29 mouse cellular contexts compared by ENCODE assay signal in the genomic region with DNA sequence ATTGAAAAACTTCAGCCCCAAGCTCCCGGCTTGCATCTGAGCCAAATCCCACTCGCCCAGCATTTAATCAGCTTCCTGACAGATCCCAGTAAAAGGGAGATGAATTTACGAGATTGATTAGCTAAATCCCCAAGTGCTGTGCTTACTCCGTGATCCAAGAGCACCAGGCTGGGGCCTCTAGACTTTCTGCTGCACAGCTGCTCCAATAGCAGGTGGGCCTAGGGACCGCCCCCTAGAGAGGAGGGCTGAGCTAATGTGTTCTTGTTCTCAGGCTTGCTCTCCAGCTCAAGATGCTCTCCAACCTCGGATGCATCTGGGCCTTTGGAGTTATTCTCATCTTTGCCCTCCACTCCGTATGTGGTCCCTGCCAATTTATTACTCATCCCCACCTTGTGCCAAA. TPM values are rescaled to one million over a fixed set of nuclear protein-coding genes. Genes with fewer than 3 reads are reported as not detected.
A peak's percentile ranks its signal among the peaks of the same experiment; 100 is the strongest.
DNase-seq lines count a peak whose midpoint lies in the region; ATAC-seq lines count a peak whose summit lies in the region.
"Had no signal": no experiment of that assay in that cellular context is flagged by ENCODE, and none has a peak within 500 bp of the region (broad histone marks: within the 10 kb centered on the region; RNA-seq: fewer than 3 reads in every experiment).

No protein-coding gene starts in this region.

- H3K27ac ChIP-seq in forebrain, embryonic 13.5 days, result no peak overlapping the region
- no peak overlapping the region for H3K27ac ChIP-seq in forebrain, embryonic 11.5 days (ENCODE audit: low read depth, low read length)
- H3K27ac ChIP-seq in forebrain, embryonic 16.5 days (ENCODE audit: low read length), result no peak overlapping the region
- no peak overlapping the region for H3K27ac ChIP-seq in neural tube, embryonic 15.5 days (replicated peaks)
- H3K27ac ChIP-seq in limb, embryonic 10.5 days, result no peak overlapping the region
- H3K27ac ChIP-seq: heart, embryonic 13.5 days; intestine, embryonic 15.5 days; limb, embryonic 15.5 days; midbrain, embryonic 12.5 days had no signal

- WGBS in forebrain, embryonic 13.5 days, result 65% methylated on average over 7 of the region's 7 CpGs
- WGBS in forebrain, embryonic 11.5 days, result 68% methylated on average over 7 of the region's 7 CpGs
- 48% methylated on average over 7 of the region's 7 CpGs for WGBS in forebrain, embryonic 16.5 days
- 49% methylated on average over 7 of the region's 7 CpGs for WGBS in neural tube, embryonic 15.5 days
- WGBS in limb, embryonic 10.5 days, result 66% methylated on average over 7 of the region's 7 CpGs

- DNase-seq in forebrain, embryonic 11.5 days (ENCODE audit: low spot score), result no peak
- DNase-seq in layer of hippocampus, adult 11-12 months (ENCODE audit: low spot score), result peak; percentile 3
- DNase-seq in layer of hippocampus, postnatal 25 days (ENCODE audit: extremely low spot score in 1 of 2, low spot score in 1 of 2), result no peak
- DNase-seq in limb, embryonic 10.5 days (ENCODE audit: low spot score), result no peak
- no peak for DNase-seq in heart, postnatal 10 days
- DNase-seq: adrenal gland, postnatal 10 days; cerebellum, adult 11 months; cerebellum, postnatal 14 days; gastrocnemius, postnatal 10 days; heart, adult 11 months; heart, postnatal 36 days; kidney, adult 9 months; kidney, postnatal 36 days; lung, postnatal 10 days; right cerebral cortex, postnatal 14 days; spleen, adult 18-20 months; thymus, adult 18-20 months had no signal

- H3K4me3 ChIP-seq in forebrain, embryonic 13.5 days, result no peak overlapping the region
- no peak overlapping the region for H3K4me3 ChIP-seq in forebrain, embryonic 11.5 days (ENCODE audit: low read depth, low read length)
- no peak overlapping the region for H3K4me3 ChIP-seq in forebrain, embryonic 16.5 days (replicated peaks; ENCODE audit: low read length)
- H3K4me3 ChIP-seq in neural tube, embryonic 15.5 days (replicated peaks), result no peak overlapping the region
- H3K4me3 ChIP-seq in limb, embryonic 10.5 days, result no peak overlapping the region
- H3K4me3 ChIP-seq: heart, embryonic 13.5 days; intestine, embryonic 15.5 days; limb, embryonic 15.5 days; midbrain, embryonic 12.5 days; myocyte had no signal

- no peaks in the 10 kb centered on the region for H3K4me1 ChIP-seq in forebrain, embryonic 13.5 days
- no peaks in the 10 kb centered on the region for H3K4me1 ChIP-seq in forebrain, embryonic 11.5 days (replicated peaks; ENCODE audit: control insufficient read depth, insufficient read depth, low read length)
- no peaks in the 10 kb centered on the region for H3K4me1 ChIP-seq in forebrain, embryonic 16.5 days (replicated peaks; ENCODE audit: control insufficient read depth, insufficient read depth, low read length)
- H3K4me1 ChIP-seq in neural tube, embryonic 15.5 days, result no peaks in the 10 kb centered on the region
- no peaks in the 10 kb centered on the region for H3K4me1 ChIP-seq in limb, embryonic 10.5 days
- H3K4me1 ChIP-seq: heart, embryonic 13.5 days; intestine, embryonic 15.5 days; limb, embryonic 15.5 days; midbrain, embryonic 12.5 days had no signal

- no peaks in the 10 kb centered on the region for H3K36me3 ChIP-seq in forebrain, embryonic 13.5 days (ENCODE audit: poor library complexity, severe bottlenecking)
- no peaks in the 10 kb centered on the region for H3K36me3 ChIP-seq in forebrain, embryonic 11.5 days (ENCODE audit: control insufficient read depth, insufficient read depth, low read length)
- H3K36me3 ChIP-seq in forebrain, embryonic 16.5 days (ENCODE audit: control insufficient read depth, insufficient read depth), result no peaks in the 10 kb centered on the region
- no peaks in the 10 kb centered on the region for H3K36me3 ChIP-seq in neural tube, embryonic 15.5 days
- no peaks in the 10 kb centered on the region for H3K36me3 ChIP-seq in limb, embryonic 10.5 days
- H3K36me3 ChIP-seq: G1E; heart, embryonic 13.5 days; intestine, embryonic 15.5 days; limb, embryonic 15.5 days; midbrain, embryonic 12.5 days had no signal

- H3K27me3 ChIP-seq in forebrain, embryonic 13.5 days, result peaks cover 3% of the 10 kb centered on the region; the same call in 1 of the 2 replicates
- H3K27me3 ChIP-seq in forebrain, embryonic 11.5 days (ENCODE audit: control insufficient read depth, insufficient read depth, low read length), result peaks cover 7% of the 10 kb centered on the region
- H3K27me3 ChIP-seq in forebrain, embryonic 16.5 days (replicated peaks; ENCODE audit: control insufficient read depth, insufficient read depth, low read length), result no peaks in the 10 kb centered on the region
- peaks cover 35% of the 10 kb centered on the region for H3K27me3 ChIP-seq in neural tube, embryonic 15.5 days (replicated peaks)
- peaks cover 98% of the 10 kb centered on the region for H3K27me3 ChIP-seq in limb, embryonic 10.5 days (ENCODE audit: low read depth, poor library complexity, severe bottlenecking)

- intact Hi-C loops in heart, postnatal 10 days (cut with DNase I), result no loop called here

- H3K9ac ChIP-seq in forebrain, embryonic 13.5 days, result no peak overlapping the region
- H3K9ac ChIP-seq in forebrain, embryonic 11.5 days (ENCODE audit: low read length), result no peak overlapping the region
- H3K9ac ChIP-seq in forebrain, embryonic 16.5 days (replicated peaks; ENCODE audit: low read depth, low read length), result no peak overlapping the region
- H3K9ac ChIP-seq in neural tube, embryonic 15.5 days (replicated peaks), result no peak overlapping the region
- H3K9ac ChIP-seq: heart, embryonic 13.5 days; intestine, embryonic 15.5 days; limb, embryonic 15.5 days; midbrain, embryonic 12.5 days had no signal

- no peaks in the 10 kb centered on the region for H3K9me3 ChIP-seq in forebrain, embryonic 13.5 days (replicated peaks)
- no peaks in the 10 kb centered on the region for H3K9me3 ChIP-seq in forebrain, embryonic 11.5 days (ENCODE audit: control insufficient read depth, low read length)
- no peaks in the 10 kb centered on the region for H3K9me3 ChIP-seq in forebrain, embryonic 16.5 days (ENCODE audit: control insufficient read depth, low read length)
- H3K9me3 ChIP-seq in neural tube, embryonic 15.5 days (replicated peaks), result no peaks in the 10 kb centered on the region
- H3K9me3 ChIP-seq in limb, embryonic 10.5 days (replicated peaks), result no peaks in the 10 kb centered on the region
- H3K9me3 ChIP-seq: G1E; heart, embryonic 13.5 days; intestine, embryonic 15.5 days; limb, embryonic 15.5 days; midbrain, embryonic 12.5 days had no signal

- ATAC-seq in forebrain, embryonic 13.5 days, result peak; percentile 38
- ATAC-seq in forebrain, embryonic 11.5 days (replicated peaks; ENCODE audit: low FRiP score), result no peak
- ATAC-seq in forebrain, embryonic 16.5 days, result peak; percentile 58; the same call in 1 of the 2 replicates
- peak; percentile 30; the same call in 1 of the 2 replicates for ATAC-seq in neural tube, embryonic 15.5 days (ENCODE audit: low FRiP score)
- ATAC-seq: activated CD4-positive, CD25-positive, alpha-beta regulatory T cell, adult 4 months; intestine, embryonic 15.5 days had no signal

- no peak overlapping the region for H3K4me2 ChIP-seq in forebrain, embryonic 13.5 days
- no peak overlapping the region for H3K4me2 ChIP-seq in forebrain, embryonic 11.5 days (ENCODE audit: low read depth, low read length, severe bottlenecking)
- no peak overlapping the region for H3K4me2 ChIP-seq in forebrain, embryonic 16.5 days (ENCODE audit: low read length)
- H3K4me2 ChIP-seq in neural tube, embryonic 15.5 days, result no peak overlapping the region
- H3K4me2 ChIP-seq: heart, embryonic 13.5 days; intestine, embryonic 15.5 days; limb, embryonic 15.5 days; midbrain, embryonic 12.5 days had no signal

RNA-seq across cellular contexts. Expression of a gene that starts 36.4 kb away (rescaled TPM):
- polyA plus RNA-seq in forebrain, embryonic 13.5 days (2015; fragmentation: Nextera tagmentation; extraction: Ambion mirVana), result 0.93 and 1.4 TPM in 2 replicates
- 0.63 and 1.2 TPM in 2 replicates for polyA plus RNA-seq in forebrain, embryonic 11.5 days (2014; fragmentation: Nextera tagmentation; extraction: Ambion mirVana)
- 10 to 100 TPM; 29.4 to 31.0 TPM for total RNA-seq in layer of hippocampus, postnatal 25 days (2021)
- polyA plus RNA-seq in forebrain, embryonic 16.5 days (2015; fragmentation: Nextera tagmentation; extraction: Ambion mirVana), result 0.53 and 1.7 TPM in 2 replicates
- 4.2 and 4.4 TPM in 2 replicates for polyA plus RNA-seq in neural tube, embryonic 15.5 days (2015; fragmentation: Nextera tagmentation; extraction: Ambion mirVana)
- polyA plus RNA-seq in limb, embryonic 10.5 days (2016; fragmentation: Nextera tagmentation; extraction: Ambion mirVana), result 0.13 and 0.21 TPM in 2 replicates
- not detected for total RNA-seq in heart, postnatal 10 days (2021)
- total RNA-seq: heart, postnatal 36 days; megakaryocyte progenitor cell, adult 5-6 weeks had no signal
- polyA plus RNA-seq: activated CD4-positive, CD25-positive, alpha-beta regulatory T cell, adult 4 months; G1E; intestine, embryonic 15.5 days; liver, embryonic 16.5 days; myocyte had no signal
